Mouse (Mus musculus): ENCODE measurements around the gene Slc25a33. TPM values are rescaled to one million over a fixed set of nuclear protein-coding genes. Genes with fewer than 3 reads are reported as not detected.

The Slc25a33 gene
- total and polyA plus RNA-seq, 2 experiments: 12.7 to 14.3 TPM

- DNase-seq (ENCODE audit: extremely low read depth, low read depth, low spot score): no peak
- Histone ChIP-seq H3K4me1 (ENCODE audit: control insufficient read depth, insufficient read depth, low read length) (peaks cover 14% of the 10 kb centered on the region), H3K27ac (replicated peaks; ENCODE audit: insufficient read depth, low read depth, low read length) (no peak overlapping the region), H3K9ac (ENCODE audit: low read depth, low read length) (no peak overlapping the region), H3K4me3 (ENCODE audit: insufficient read depth, low read depth, low read length) (no peak overlapping the region), H3K27me3 (ENCODE audit: control insufficient read depth, insufficient read depth, low read length) (no peaks in the 10 kb centered on the region), H3K79me2 (ENCODE audit: control insufficient read depth, insufficient read depth, low read length) (peaks cover 30% of the 10 kb centered on the region; the same call in 1 of the 2 replicates), H3K36me3 (ENCODE audit: control insufficient read depth, insufficient read depth, low read length) (no peaks in the 10 kb centered on the region)
- TF ChIP-seq POLR2A (IDR thresholded peaks at IDR 0.05; ENCODE audit: extremely low read depth, insufficient read depth, low read length): no peak
- TF ChIP-seq CTCF (IDR thresholded peaks at IDR 0.05; ENCODE audit: low read depth, low read length): no peak
- 70% methylated on average over 5 of the region's 5 CpGs for WGBS
These were observed 38.3 kb downstream of the Slc25a33 start for GRCm38 (mm10) chr4:149735624-149736250.

DNA sequence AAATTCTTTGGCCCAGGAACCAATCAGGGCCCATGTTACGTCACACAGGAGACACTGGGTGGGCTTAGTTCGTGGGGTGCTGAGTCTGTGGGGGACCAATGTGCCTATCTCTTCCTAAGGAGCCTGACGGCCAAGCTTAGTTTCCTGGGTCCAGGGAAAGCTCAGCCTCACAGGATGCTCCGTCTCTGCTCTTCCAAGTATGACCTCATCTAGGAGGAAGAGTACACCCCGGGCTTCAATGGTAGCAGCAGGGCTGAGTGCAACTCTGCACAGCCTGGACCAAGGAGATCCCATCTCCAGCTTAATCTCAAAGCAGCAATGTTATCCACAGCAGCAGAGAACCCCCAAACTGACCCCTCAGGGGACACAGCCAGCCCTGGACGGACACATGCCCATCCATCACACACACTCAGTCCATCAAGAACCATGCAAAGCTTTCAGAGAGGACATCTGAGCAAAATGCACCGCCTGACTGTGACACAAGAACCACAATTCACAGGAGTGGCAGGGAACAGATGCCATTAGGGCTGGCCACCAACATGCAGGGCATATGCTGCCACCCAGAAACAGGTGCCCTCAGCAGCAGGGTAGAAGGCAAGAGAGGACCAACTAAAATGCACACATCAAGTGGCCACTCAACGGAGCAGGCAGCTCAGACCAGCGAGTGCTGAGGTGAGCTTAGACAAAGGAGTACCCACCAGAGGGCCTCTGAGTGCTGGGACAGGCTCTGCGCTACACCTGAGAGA is 39.2 kb downstream of the Slc25a33 start:
- TF ChIP-seq CTCF (IDR thresholded peaks at IDR 0.05; ENCODE audit: low read depth, low read length): no peak
- no peak for TF ChIP-seq POLR2A (IDR thresholded peaks at IDR 0.05; ENCODE audit: extremely low read depth, insufficient read depth, low read length)
- no peaks in the 10 kb centered on the region for H3K27me3 ChIP-seq (ENCODE audit: control insufficient read depth, insufficient read depth, low read length)
- no peak overlapping the region for H3K9ac ChIP-seq (ENCODE audit: low read depth, low read length)
- H3K27ac ChIP-seq (replicated peaks; ENCODE audit: insufficient read depth, low read depth, low read length): no peak overlapping the region
- no peak overlapping the region for H3K4me3 ChIP-seq (ENCODE audit: insufficient read depth, low read depth, low read length)
- H3K36me3 ChIP-seq (ENCODE audit: control insufficient read depth, insufficient read depth, low read length): no peaks in the 10 kb centered on the region
- WGBS: 87% methylated on average over 10 of the region's 10 CpGs
- DNase-seq (ENCODE audit: extremely low read depth, low read depth, low spot score): no peak
- H3K4me1 ChIP-seq (ENCODE audit: control insufficient read depth, insufficient read depth, low read length): peaks cover 14% of the 10 kb centered on the region
- H3K79me2 ChIP-seq (ENCODE audit: control insufficient read depth, insufficient read depth, low read length): peaks cover 30% of the 10 kb centered on the region; the same call in 1 of the 2 replicates

DNA sequence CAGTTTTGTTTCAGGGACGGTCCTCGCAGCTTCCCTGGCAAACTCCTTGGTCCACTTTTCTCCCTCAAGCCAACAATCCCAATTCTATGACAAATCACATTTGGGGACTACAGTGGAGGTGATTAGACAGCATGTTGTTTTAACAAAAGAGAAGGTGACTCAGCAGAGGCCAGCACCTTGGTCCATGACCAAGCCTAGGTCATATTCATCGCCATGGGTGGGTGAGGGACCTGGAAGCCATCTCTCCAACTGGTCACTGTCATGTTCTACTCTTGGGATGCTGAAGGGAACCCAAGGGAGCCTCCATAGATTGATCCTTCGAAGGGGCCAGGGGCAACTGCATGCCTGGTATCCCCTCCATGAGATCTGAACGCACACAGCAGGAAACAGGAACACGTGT is 39.8 kb downstream of the Slc25a33 start:
- DNase-seq (ENCODE audit: extremely low read depth, low read depth, low spot score): no peak
- H3K4me1 ChIP-seq (ENCODE audit: control insufficient read depth, insufficient read depth, low read length): peaks cover 14% of the 10 kb centered on the region
- no peak overlapping the region for H3K27ac ChIP-seq (replicated peaks; ENCODE audit: insufficient read depth, low read depth, low read length)
- H3K9ac ChIP-seq (ENCODE audit: low read depth, low read length): no peak overlapping the region
- WGBS: 89% methylated on average over 6 of the region's 6 CpGs
- peaks cover 30% of the 10 kb centered on the region; the same call in 1 of the 2 replicates for H3K79me2 ChIP-seq (ENCODE audit: control insufficient read depth, insufficient read depth, low read length)
- H3K4me3 ChIP-seq (ENCODE audit: insufficient read depth, low read depth, low read length): no peak overlapping the region
- no peaks in the 10 kb centered on the region for H3K36me3 ChIP-seq (ENCODE audit: control insufficient read depth, insufficient read depth, low read length)
- H3K27me3 ChIP-seq (ENCODE audit: control insufficient read depth, insufficient read depth, low read length): no peaks in the 10 kb centered on the region
- TF ChIP-seq CTCF (IDR thresholded peaks at IDR 0.05; ENCODE audit: low read depth, low read length): no peak

GRCm38 (mm10) chr4:149733748-149734147 is 40.3 kb downstream of the Slc25a33 start:
- H3K79me2 ChIP-seq (ENCODE audit: control insufficient read depth, insufficient read depth, low read length): peaks cover 30% of the 10 kb centered on the region; the same call in 1 of the 2 replicates
- DNase-seq (ENCODE audit: extremely low read depth, low read depth, low spot score): no peak
- no peak overlapping the region for H3K9ac ChIP-seq (ENCODE audit: low read depth, low read length)
- H3K36me3 ChIP-seq (ENCODE audit: control insufficient read depth, insufficient read depth, low read length): no peaks in the 10 kb centered on the region
- no peak for TF ChIP-seq POLR2A (IDR thresholded peaks at IDR 0.05; ENCODE audit: extremely low read depth, insufficient read depth, low read length)
- no peak for TF ChIP-seq CTCF (IDR thresholded peaks at IDR 0.05; ENCODE audit: low read depth, low read length)
- H3K27me3 ChIP-seq (ENCODE audit: control insufficient read depth, insufficient read depth, low read length): no peaks in the 10 kb centered on the region
- no peak overlapping the region for H3K4me3 ChIP-seq (ENCODE audit: insufficient read depth, low read depth, low read length)
- H3K4me1 ChIP-seq (ENCODE audit: control insufficient read depth, insufficient read depth, low read length): peaks cover 14% of the 10 kb centered on the region
- H3K27ac ChIP-seq (replicated peaks; ENCODE audit: insufficient read depth, low read depth, low read length): no peak overlapping the region
- 86% methylated on average over 6 of the region's 6 CpGs for WGBS

GRCm38 (mm10) chr4:149732800-149733199 is 41.3 kb downstream of the Slc25a33 start:
- Histone ChIP-seq H3K4me3 (ENCODE audit: insufficient read depth, low read depth, low read length) (no peak overlapping the region), H3K4me1 (ENCODE audit: control insufficient read depth, insufficient read depth, low read length) (peaks cover 11% of the 10 kb centered on the region), H3K27me3 (ENCODE audit: control insufficient read depth, insufficient read depth, low read length) (no peaks in the 10 kb centered on the region), H3K9ac (ENCODE audit: low read depth, low read length) (no peak overlapping the region), H3K27ac (replicated peaks; ENCODE audit: insufficient read depth, low read depth, low read length) (0 out of 2 replicates have a peak overlapping the region, but pooled peaks have one; percentile 1), H3K36me3 (ENCODE audit: control insufficient read depth, insufficient read depth, low read length) (no peaks in the 10 kb centered on the region), H3K79me2 (ENCODE audit: control insufficient read depth, insufficient read depth, low read length) (peaks cover 30% of the 10 kb centered on the region; the same call in 1 of the 2 replicates)
- TF ChIP-seq CTCF (IDR thresholded peaks at IDR 0.05; ENCODE audit: low read depth, low read length) (no peak), POLR2A (IDR thresholded peaks at IDR 0.05; ENCODE audit: extremely low read depth, insufficient read depth, low read length) (no peak)
- no peak for DNase-seq (ENCODE audit: extremely low read depth, low read depth, low spot score)
- 50% methylated on average over 10 of the region's 10 CpGs for WGBS

GRCm38 (mm10) chr4:149732313-149732712 is 41.8 kb downstream of the Slc25a33 start:
- DNase-seq (ENCODE audit: extremely low read depth, low read depth, low spot score): peak; percentile 64
- Histone ChIP-seq H3K27ac (replicated peaks; ENCODE audit: insufficient read depth, low read depth, low read length) (no peak overlapping the region), H3K4me3 (ENCODE audit: insufficient read depth, low read depth, low read length) (no peak overlapping the region), H3K4me1 (ENCODE audit: control insufficient read depth, insufficient read depth, low read length) (peaks cover 11% of the 10 kb centered on the region), H3K27me3 (ENCODE audit: control insufficient read depth, insufficient read depth, low read length) (no peaks in the 10 kb centered on the region), H3K79me2 (ENCODE audit: control insufficient read depth, insufficient read depth, low read length) (peaks cover 30% of the 10 kb centered on the region; the same call in 1 of the 2 replicates), H3K36me3 (ENCODE audit: control insufficient read depth, insufficient read depth, low read length) (no peaks in the 10 kb centered on the region), H3K9ac (ENCODE audit: low read depth, low read length) (no peak overlapping the region)
- TF ChIP-seq POLR2A (IDR thresholded peaks at IDR 0.05; ENCODE audit: extremely low read depth, insufficient read depth, low read length): no peak
- 67% methylated on average over 3 of the region's 3 CpGs for WGBS
